Mouse (Mus musculus): ENCODE measurements around the gene Fam3b. TPM values are rescaled to one million over a fixed set of nuclear protein-coding genes. Genes with fewer than 3 reads are reported as not detected.

The Fam3b gene
- total RNA-seq, 4 experiments from 2014 or later: not detected

GRCm38 (mm10) chr16:97492369-97492768 is 22.2 kb downstream of the Fam3b start:
- DNase-seq (ENCODE audit: low spot score): no peak

DNA sequence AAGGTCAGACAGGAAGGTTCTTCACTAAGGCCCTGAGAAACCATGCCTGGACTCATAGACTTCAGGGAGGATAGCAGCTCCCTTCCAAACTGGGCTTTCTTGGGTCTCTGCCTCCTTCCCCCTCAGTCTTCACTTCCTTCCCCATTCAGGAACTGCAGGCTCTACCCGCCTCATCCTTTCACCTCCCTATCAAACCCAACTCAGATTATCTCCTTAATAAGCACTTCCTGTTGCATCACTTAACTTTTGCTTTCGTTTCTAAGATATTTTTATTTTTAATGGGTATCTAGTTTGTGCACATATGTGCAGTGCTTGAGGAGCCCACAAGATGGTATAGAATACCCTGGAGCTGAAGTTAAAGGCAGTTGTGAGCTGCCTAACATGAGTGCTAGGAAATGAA is 36.0 kb downstream of the Fam3b start:
- no peak for DNase-seq (ENCODE audit: low spot score)

- no peak for DNase-seq (ENCODE audit: low spot score)
Measured at GRCm38 (mm10) chr16:97476524-97476923, 38.1 kb downstream of the Fam3b start.

- peak; percentile 44 for DNase-seq (ENCODE audit: low spot score)
Measured at GRCm38 (mm10) chr16:97475581-97475980, 39.0 kb downstream of the Fam3b start.

GRCm38 (mm10) chr16:97474671-97475070 is 39.9 kb downstream of the Fam3b start:
- DNase-seq (ENCODE audit: low spot score): no peak

DNA sequence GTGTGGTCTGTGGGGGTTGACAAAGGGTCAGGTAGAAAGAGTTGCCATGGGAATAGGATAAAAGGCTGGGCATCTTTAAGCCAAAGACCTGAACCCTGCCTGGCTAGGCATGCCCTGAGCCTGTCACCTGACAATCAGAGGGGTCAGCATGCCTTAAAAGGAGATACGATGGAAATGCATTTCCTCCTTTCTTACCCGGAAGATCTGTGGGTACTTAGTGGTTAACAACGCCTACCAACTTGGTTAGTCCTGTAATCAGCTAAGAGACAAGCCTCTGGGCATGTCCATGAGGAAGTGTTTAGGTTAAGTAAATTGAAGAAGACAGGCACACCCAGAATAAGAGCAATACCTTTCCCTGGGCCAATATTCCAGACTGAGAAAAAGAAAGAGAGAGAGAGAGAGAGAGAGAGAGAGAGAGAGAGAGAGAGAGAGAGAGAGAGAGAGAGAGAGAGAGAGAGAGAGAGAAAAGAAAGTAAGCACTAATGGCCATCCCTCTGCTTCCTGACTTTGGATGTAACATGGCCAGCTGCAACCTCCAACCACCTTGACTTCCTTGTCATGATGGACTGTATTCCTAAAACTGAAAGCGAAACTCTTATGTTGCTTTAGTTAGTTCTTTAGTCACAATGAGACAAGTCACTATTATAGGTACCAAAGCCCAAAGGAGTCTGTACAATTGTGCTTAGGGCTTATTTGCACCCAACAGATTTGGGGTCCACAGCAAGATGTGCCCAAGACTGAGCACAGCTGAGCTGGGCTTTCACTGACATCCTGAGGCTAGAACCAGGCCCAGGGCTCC is 46.4 kb downstream of the Fam3b start:
- DNase-seq (ENCODE audit: low spot score): no peak

- no peak for DNase-seq (ENCODE audit: low spot score)
Measured at GRCm38 (mm10) chr16:97467472-97467871, 47.1 kb downstream of the Fam3b start.

GRCm38 (mm10) chr16:97466182-97466957 is 48.2 kb downstream of the Fam3b start:
- no peak for DNase-seq (ENCODE audit: low spot score)

DNA sequence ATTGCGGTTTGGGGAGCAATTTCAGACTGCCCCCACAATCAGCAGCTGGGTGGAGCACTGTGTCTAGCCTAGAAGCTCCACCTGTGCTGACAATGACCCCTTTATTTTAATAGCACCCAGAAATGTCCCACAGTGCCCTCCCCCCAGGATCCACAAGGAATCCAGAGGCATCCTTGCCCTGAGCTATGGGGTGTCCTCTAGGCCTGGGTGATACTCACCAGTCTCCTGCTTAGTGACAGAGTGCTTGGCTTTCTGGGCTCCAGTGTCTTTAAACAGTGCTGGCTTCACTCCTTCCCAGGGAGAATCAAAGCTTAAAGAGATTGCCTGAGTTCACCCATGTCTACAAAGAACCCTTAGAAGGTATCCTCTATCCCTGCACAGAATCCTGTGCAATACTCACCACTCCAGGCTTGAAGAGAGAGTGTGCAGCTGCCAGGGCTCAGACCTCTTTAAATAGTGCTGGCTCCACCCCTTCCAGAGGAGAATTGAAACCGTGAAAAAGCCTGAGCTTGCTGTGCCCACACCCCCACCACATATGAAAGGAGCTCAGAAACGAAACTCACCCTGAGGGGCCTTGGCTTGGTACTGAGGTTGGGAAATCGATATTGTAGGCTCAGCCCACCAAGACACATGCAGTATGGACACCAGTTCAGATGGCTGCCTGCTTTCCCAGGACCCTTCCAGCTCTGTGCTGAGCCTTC is 52.0 kb downstream of the Fam3b start, which contains the start of gene Mx1:
Gene Mx1, minus strand, starts transcription at position 427 of the 701 bp plus-strand sequence.
- DNase-seq (ENCODE audit: low spot score): no peak

GRCm38 (mm10) chr16:97461271-97461670 is 53.3 kb downstream of the Fam3b start:
- DNase-seq (ENCODE audit: low spot score): no peak

DNA sequence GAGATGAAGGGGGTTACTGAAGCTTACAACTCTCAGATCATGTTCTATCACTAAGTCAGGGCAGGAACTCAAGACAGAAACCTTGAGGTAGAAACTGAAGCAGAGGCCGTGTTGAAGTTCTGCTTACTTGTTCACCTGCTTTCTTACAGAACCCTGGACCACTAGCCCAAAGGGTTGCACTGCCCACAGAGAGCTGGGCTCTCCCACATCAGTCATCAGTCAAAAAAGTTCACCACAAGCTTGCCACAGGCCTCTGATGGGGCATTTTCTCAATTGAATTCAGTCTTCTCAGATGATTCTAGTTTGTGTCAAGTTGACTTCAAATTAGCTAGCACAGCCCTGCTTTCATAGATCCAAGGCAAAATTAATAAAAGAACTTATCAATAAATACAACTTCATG is 54.8 kb downstream of the Fam3b start:
- no peak for DNase-seq (ENCODE audit: low spot score)

DNA sequence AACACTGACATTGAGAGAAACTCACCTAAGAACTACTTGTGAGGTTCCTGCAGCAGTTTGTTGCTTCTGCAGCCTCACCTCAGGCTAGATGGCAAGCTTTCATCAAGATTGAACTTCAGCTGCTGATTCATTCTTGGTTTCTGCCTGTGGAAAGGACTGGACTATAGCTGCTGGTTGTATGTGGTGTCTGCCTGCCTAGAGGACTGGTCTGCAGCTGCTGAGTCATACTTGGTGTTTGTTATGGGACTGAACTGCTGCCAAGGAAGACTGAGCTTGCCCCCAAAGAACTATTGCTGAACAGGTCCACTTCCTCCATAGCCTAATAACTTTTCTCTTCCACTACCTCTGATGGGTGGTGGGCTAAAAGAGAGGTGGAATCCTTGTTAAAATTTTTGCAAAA is 67.2 kb downstream of the Fam3b start:
- no peak for DNase-seq (ENCODE audit: low spot score)

- DNase-seq (ENCODE audit: low spot score): peak; percentile 48
Measured at GRCm38 (mm10) chr16:97443670-97444263, 70.8 kb downstream of the Fam3b start.

- DNase-seq (ENCODE audit: low spot score): no peak
Measured at GRCm38 (mm10) chr16:97441967-97442366, 72.6 kb downstream of the Fam3b start.

- no peak for DNase-seq (ENCODE audit: low spot score)
Measured at GRCm38 (mm10) chr16:97438191-97438590, 76.4 kb downstream of the Fam3b start.

DNA sequence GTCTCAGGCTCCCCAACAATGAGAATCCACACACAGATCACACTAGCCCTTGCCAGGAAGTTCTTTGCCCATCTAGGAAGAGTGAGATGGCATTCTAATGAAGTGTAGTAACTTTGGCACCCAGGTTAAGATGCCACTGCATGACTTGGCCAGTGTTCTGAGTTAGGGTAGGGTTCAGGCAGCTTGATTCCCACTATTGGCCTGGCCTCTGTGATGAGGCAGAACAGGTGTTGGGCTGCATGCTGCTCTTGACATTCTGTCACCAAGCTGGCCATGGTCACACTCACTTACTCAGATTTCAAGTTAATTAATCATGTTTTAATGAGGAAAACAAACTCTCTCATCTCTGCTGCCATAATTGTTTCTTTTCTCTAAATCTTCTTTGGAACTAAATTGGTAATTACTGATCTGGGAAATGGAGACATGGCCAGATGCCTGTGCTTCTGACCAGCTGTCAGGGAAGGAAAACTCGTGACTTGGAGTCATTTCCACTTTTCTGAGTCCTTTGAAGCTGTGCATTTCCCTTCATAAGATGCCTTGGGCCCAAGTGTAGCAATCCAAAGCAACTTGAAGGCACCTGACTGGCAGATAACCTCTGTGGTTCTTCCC is 77.1 kb downstream of the Fam3b start:
- DNase-seq (ENCODE audit: low spot score): no peak

DNA sequence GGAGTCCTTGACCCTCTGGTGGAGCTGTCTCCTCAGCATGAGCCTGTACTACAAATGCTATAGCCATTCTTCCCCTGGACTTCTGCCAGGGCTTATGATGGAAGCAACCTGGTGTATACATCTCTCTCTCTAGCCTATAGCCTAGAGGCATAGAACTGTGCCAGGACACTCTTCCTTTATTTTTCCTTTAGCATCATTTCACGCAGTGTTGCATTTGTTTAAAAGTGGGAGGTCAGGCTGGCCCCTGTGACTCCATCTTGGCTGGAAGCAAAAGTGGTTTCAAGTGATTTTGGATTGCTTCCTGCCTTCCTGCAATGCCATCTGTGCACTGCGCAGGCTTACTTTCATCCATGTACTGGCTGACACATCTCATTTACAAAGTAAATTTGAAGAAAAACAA is 80.4 kb downstream of the Fam3b start:
- no peak for DNase-seq (ENCODE audit: low spot score)

DNA sequence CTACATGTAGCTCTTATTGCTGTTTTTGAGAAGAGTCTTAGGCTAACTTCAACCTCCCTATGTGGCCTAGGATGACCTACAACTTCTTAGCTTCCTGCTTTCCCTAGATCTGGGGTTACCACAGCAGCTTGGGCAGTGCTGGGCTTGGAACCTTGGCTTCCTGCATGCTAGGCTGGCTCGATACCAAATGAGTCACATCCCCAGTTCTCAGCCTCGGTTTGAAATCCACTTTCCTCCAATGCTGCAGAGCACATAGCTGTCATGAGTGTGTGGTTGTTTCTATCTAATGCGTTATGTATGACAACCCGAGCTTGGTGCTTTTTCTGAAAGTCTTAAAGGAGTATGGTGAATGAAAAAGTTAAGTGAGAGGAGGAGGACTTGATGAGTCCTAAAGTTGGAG is 83.3 kb downstream of the Fam3b start:
- DNase-seq (ENCODE audit: low spot score): peak; percentile 55

- DNase-seq (ENCODE audit: low spot score): no peak
Measured at GRCm38 (mm10) chr16:97430091-97430490, 84.5 kb downstream of the Fam3b start.

- no peak for DNase-seq (ENCODE audit: low spot score)
Measured at GRCm38 (mm10) chr16:97428026-97428425, 86.6 kb downstream of the Fam3b start.

- no peak for DNase-seq (ENCODE audit: low spot score)
Measured at GRCm38 (mm10) chr16:97423627-97424026, 91.0 kb downstream of the Fam3b start.

All from heart, adult 8-10 months (tissue).